Mouse (Mus musculus): ENCODE data around the gene Stip1.
A peak's percentile ranks its signal among the peaks of the same experiment; 100 is the strongest.
"Not testable (repeated sequence)": the region's sequence is repeated elsewhere in the genome, so short reads cannot be mapped to it uniquely, and the experiment has no call there.

Stip1 gene

DNA sequence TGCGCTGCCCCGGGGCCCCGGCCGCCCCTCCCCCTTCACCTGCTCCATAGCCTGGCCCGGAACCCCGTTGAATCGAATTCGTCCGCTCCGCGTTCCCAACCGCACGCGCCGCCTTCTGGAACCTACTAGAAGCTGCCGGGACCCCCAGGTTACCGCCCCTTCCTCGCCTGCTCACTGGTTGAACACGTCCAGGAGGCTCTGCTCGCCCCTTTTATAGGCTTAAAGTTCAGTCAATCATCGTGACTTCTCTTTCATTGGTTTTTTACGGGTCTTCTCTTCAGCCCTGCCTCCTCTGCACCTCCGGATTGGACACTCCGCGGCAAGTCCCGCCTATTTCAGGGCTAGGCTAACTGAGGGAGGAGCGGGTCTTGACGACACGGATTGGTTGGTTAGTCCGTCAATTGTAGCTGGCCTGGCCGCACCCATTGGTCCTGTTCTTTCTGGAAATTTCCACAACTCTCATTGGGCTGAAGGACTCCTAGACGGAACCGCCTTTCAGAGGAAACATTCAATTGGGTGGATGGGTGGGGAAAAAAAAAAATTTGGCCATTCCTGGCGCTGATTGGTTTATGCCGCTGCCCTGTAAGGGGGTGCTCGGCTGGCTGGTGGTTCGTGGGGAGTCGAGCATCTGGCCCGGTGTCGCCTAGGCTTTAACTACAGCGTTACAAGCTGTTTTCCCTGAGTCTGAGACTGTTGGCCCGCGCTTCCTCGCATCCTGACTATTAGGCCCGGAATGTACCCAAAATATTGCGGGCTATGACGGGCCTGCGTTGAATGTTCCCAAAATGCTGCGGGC is at the start of gene Stip1:
TSS of gene Stip1 (minus strand) at position 127 of the 796 bp plus-strand sequence.
- DNase-seq (ENCODE audit: low spot score): peak; percentile 97

GRCm38 (mm10) chr19:7089050-7089449 is 49.3 kb upstream of the Stip1 start:
- DNase-seq (ENCODE audit: low spot score): no peak

GRCm38 (mm10) chr19:7088558-7088957 is 48.8 kb upstream of the Stip1 start:
- DNase-seq (ENCODE audit: low spot score): no peak

DNA sequence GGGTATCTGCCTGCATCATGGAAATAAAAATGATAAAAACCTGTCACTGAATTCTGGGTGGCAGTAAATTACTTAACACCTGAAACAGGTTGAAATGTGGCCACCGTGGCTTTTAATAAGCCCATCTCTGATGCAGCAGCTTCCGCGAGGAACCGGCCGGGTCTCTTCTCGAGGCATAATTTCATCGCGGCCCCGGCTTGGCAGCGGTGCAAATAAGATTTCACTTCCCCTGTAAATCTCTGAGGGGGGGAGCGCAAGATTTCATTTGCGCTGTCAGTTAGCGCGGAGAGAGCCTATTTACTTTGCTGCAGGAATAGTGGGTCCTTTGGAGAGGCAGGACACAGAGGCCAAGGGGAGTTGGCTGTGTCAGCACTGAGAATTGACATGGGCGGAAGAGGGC is 45.0 kb upstream of the Stip1 start:
- no peak for DNase-seq (ENCODE audit: low spot score)

GRCm38 (mm10) chr19:7083035-7083794 is 43.4 kb upstream of the Stip1 start:
- DNase-seq (ENCODE audit: low spot score): no peak

DNA sequence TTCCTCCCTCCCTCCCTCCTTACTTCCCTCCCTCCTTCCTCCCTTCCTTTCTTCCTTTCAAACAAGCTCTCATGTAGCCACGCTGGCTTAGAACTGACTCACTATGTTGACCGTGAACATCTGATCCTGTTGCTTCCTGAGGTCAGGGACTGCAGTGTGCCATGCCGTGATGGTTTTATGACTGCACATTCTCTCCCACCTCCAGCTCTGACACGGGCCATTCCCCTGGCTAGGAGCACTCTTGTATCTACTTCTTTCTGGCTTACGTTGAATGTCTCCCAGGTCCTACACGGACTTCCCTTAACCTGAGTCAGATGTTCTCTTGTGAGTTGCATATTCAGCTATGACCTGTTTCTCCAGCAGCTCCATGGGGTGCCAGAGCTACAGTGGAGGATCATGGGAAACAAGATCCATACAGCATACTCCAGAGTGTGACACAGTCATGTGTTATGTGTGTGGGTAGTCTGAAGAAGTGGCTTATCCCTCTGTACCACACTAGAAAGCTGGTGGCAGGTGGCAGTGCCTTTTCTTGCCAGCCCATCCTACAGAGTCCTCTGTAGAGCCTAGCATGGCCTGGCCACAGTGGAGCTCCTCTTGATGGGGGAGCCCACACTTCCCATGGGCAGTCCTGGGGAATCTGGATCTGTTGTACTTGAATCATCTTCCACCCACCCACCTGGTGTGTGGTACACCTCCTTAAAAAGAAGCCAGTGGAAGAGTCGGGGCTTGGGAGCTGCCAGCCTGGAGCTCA is 41.9 kb upstream of the Stip1 start:
- no peak for DNase-seq (ENCODE audit: low spot score)

GRCm38 (mm10) chr19:7078271-7078670 is 38.5 kb upstream of the Stip1 start:
- no peak for DNase-seq (ENCODE audit: low spot score)

- no peak for DNase-seq (ENCODE audit: low spot score)
Measured at GRCm38 (mm10) chr19:7077666-7078065, 37.9 kb upstream of the Stip1 start.

GRCm38 (mm10) chr19:7075336-7075735 is 35.6 kb upstream of the Stip1 start:
- DNase-seq (ENCODE audit: low spot score): not testable (repeated sequence)

DNA sequence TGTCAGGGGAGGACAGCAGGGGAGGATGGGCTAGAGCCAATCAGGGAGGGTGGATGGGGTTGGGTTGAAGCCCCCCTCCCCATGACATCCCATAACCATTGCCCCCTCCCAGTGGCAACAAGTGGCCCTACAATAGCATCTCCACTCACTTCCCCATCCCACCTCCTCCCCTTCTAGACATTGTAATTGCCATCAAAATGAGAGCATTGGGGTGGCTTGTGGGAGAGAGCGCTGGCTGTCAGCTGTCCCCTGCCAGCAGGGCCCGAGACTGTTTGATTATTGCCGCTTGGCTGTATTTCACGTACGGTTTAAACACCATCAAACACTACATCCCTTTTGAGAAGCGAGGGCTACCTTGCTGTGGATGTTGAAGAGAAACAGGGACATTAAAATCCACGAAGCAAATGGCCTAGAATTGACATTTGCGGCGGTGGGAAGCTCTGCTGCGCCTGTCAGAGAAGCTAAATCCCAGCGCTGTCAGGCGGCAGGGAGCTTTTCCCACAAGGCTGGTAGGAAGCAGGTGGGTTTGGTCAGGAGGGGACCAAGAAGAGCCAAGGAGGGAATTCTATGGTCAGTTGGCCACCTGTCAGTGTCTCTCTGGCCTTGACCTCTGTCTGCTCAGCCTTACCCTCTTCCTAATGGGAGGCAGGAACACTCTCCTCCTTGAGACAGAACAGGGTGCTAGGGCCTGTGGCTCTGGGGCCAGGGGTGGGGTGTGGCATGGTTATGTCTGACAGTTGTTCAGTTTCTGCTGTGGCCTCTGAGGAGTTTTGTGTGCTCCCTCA is 34.4 kb upstream of the Stip1 start:
- no peak for DNase-seq (ENCODE audit: low spot score)

DNA sequence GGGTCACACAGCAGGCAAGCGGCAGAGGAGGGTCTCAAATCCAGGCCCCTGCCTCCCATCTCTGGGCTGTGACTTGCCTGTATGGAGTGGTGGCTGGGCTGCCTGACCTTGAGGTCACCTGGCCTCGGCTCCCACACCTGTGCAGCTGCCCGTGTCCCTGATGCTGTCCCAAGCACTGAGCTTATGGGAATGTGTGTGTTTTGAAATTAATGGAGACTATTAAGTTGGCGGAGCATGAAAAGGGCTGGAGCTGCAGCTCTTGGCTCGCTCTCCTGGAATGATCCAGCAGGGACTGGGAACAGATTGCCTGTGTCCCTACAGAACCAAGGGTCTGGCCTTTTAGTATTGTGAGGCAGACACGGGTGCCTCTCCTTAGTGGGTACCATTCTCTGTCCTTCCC is 32.5 kb upstream of the Stip1 start:
- DNase-seq (ENCODE audit: low spot score): no peak

DNA sequence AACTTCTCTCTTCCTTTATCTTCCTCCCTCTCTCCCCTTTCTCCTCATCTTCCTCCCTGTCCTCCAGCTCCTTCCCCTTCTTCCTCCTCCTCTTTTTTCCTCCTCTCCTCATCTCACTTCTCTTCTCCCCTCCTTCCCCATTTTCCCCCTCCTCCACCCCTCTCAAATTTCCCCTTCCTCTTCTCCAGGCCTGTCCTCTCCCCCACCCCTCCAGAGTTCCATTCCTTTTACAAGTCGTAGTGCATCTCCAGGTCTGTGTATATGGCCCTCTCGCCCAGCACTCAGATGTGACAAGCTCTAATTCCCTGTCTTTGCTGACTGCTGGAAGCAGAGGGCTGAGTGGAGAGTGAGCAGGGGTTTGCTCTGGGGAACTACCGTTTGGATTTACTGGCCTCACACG is 31.0 kb upstream of the Stip1 start:
- no peak for DNase-seq (ENCODE audit: low spot score)

GRCm38 (mm10) chr19:7069781-7070763 is 30.3 kb upstream of the Stip1 start:
- DNase-seq (ENCODE audit: low spot score): no peak

DNA sequence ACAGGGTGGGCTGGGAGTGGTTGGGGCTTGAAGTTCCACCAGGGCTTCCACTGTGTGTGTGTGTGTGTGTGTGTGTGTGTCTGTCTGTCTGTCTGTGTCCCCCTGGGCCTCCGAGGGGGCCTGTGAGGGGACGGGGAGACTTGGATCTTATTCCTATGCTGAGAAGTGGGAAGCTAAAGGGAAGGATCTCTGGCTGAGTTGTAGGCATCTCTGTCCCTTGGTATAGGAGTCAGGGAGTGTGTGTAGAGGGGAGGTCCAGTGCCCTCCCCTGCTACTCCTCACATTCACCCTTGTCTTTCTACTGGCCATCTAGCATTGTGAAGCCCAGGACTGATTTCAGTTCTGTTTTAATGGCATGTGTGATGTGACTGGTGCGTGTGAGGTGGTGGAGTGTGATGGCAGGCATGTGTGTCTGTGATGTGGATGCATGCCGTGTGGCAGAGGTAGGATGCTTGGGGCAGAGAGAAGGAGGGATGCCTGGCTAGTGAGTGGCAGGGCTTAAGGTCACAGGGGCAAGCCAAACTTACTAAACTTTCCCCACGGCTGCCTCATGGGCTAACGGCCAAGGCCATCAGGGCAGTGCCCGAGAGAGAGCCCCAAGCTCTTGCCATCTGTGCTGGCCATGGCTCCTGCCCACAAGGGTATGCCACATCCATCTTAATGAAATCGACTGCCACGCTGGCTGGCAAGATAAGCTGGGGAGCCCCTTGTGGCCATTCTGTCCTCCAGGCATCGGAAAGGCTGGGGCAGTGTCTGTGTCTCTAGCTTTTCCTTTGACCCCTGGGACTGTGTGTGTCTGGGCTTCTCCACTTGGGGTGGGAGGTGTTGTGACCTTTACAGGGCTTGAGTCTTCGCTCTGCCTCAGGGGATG is 29.1 kb upstream of the Stip1 start:
- no peak for DNase-seq (ENCODE audit: low spot score)

GRCm38 (mm10) chr19:7068136-7068535 is 28.4 kb upstream of the Stip1 start:
- DNase-seq (ENCODE audit: low spot score): peak; percentile 65

- no peak for DNase-seq (ENCODE audit: low spot score)
Measured at GRCm38 (mm10) chr19:7067344-7068050, 27.7 kb upstream of the Stip1 start.

DNA sequence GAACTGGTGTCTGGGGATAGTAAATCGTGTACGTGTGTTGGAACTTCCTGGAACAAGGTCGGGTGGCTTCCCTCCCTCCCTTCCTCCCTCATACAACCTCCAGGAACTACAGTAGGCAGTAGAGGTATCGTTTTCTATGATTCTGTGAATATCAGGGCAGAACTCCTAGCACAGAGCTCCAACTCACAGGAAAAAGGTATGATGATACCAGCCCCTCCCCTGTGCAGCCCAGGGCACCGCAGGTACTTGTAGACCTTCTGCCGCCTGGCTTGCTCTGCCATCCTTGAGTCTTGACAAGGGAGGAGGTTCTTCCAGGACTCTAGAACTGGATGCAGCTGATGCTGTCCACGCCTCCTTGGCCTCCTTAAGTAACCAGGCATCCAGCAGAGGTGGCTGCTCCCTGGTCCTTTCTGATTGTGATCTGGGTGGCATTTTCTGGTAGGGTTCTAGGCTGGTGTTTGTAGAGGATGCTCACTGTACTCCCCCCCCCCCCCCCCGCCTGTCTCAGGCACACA is 27.1 kb upstream of the Stip1 start:
- no peak for DNase-seq (ENCODE audit: low spot score)

DNA sequence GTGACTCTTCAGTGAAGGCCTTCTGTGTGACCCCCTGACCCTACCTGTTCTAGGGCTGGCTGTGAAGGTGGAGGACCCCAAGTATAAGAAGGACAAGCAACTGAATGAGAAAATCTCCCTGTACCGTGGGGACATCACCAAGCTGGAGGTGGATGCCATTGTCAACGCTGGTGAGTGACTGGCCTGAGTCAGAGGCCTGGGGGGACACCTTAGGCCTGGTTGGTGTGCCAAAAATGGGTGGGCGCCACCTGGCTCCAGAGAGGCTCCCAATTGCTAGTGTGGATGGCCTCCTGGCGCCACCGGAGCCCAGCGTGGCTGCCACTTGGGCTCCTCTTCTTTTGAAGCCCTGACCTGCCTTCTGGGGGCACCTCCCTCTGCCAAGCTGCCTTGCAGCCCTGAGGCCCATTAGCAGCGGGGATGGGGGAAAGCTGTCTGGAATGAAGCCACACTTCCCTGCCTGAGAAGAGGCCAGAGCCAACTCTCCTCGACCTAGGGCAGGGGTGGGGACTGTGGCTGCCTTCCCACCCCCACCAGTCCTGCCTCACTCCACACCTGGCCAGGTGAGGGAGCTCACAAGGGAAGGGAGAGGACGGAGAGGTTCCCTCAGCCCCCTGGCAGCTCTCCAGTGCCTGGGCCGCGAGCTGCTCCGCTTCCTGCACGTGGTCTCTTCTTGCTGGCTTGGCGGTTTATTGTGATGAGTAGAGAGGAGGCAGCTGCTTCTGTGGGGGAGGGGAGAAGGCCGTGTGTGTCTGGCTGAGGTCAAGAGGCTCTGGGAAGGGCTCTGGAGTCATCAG is 26.5 kb upstream of the Stip1 start:
- DNase-seq (ENCODE audit: low spot score): no peak

All from urinary bladder, postnatal 10 days (tissue).